Mouse (Mus musculus): ENCODE measurements at regions not wholly inside any gene's neighbourhood (a gene's known extent, or its start where the extent isn't known, plus 50 kb on each side); places are given as distances from the start of the nearest gene placed in this dataset.

DNA sequence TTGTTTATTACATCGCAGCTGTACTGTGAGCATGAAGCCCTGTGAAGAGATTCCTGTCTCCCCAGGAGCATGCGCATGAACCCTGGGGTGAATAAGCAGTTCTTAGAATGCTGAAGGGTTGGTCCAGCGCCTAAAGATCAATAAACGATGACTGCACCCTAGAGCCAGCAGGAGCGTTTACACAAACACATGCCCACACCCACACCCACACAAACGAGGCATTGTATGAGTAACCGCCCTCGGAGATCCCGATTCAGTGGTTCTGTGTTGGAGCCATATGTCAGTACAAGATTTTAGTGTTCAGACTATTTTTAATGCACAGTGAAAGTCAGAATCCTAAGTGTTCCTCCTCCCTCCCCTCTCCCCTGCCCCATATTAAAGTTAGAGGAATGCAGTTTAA lies 57.3 kb downstream of the Edn1 start:
- H3K27me3 ChIP-seq (replicated peaks), result no peaks in the 10 kb centered on the region
- no peak for ATAC-seq (replicated peaks)
- H3K36me3 ChIP-seq (replicated peaks), result no peaks in the 10 kb centered on the region
- no peak overlapping the region for H3K27ac ChIP-seq
- H3K4me3 ChIP-seq, result no peak overlapping the region
- 85% methylated on average over 9 of the region's 9 CpGs for WGBS
- H3K9ac ChIP-seq, result no peak overlapping the region
- no peaks in the 10 kb centered on the region for H3K9me3 ChIP-seq
- H3K4me1 ChIP-seq, result no peaks in the 10 kb centered on the region
- H3K4me2 ChIP-seq, result no peak overlapping the region

GRCm38 (mm10) chr13:42367655-42368554 lies 66.6 kb downstream of the Edn1 start:
- WGBS, result 92% methylated on average over 7 of the region's 7 CpGs
- no peak for ATAC-seq (replicated peaks)
- no peaks in the 10 kb centered on the region for H3K9me3 ChIP-seq
- H3K27ac ChIP-seq, result no peak overlapping the region
- no peaks in the 10 kb centered on the region for H3K4me1 ChIP-seq
- H3K4me2 ChIP-seq, result no peak overlapping the region
- H3K36me3 ChIP-seq (replicated peaks), result no peaks in the 10 kb centered on the region
- H3K27me3 ChIP-seq (replicated peaks), result no peaks in the 10 kb centered on the region
- no peak overlapping the region for H3K9ac ChIP-seq
- H3K4me3 ChIP-seq, result no peak overlapping the region

GRCm38 (mm10) chr13:42369826-42370225 lies 68.5 kb downstream of the Edn1 start:
- H3K4me2 ChIP-seq, result no peak overlapping the region

GRCm38 (mm10) chr13:42372201-42372600 lies 70.9 kb downstream of the Edn1 start:
- Histone ChIP-seq H3K9ac (no peak overlapping the region), H3K27ac (no peak overlapping the region), H3K4me2 (no peak overlapping the region), H3K27me3 (replicated peaks) (no peaks in the 10 kb centered on the region), H3K4me3 (no peak overlapping the region), H3K9me3 (no peaks in the 10 kb centered on the region), H3K4me1 (no peaks in the 10 kb centered on the region), H3K36me3 (replicated peaks) (no peaks in the 10 kb centered on the region)
- ATAC-seq (replicated peaks), result no peak
- WGBS, result 93% methylated on average over 4 of the region's 4 CpGs

More at GRCm38 (mm10) chr13:42369826-42370225, 68.5 kb downstream of the Edn1 start:
- WGBS, result 90% methylated on average over 1 of the region's 1 CpGs
- Histone ChIP-seq H3K27me3 (replicated peaks) (no peaks in the 10 kb centered on the region), H3K9ac (no peak overlapping the region), H3K27ac (no peak overlapping the region), H3K9me3 (no peaks in the 10 kb centered on the region), H3K4me1 (no peaks in the 10 kb centered on the region), H3K4me3 (no peak overlapping the region), H3K36me3 (replicated peaks) (no peaks in the 10 kb centered on the region)
- ATAC-seq (replicated peaks), result no peak

DNA sequence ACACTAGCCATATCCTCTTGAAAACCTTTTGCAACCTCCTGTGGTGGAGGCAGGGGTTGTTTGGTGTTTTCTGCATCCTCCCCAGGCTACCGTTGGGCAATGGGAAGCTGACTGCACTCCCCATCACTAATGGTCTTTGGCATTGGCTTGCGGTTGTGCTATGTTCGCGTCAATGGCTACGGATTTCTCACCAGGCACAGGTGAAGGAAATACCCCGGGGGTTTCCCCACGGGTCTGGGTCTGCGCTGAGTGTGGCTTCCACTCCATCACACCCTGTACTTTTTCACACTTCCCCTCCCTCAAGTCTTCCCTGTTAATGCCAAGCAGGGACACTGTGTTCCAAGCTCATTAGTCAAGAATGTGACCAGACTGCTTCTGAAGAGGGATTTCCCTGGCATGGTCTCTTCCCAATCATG lies 72.9 kb downstream of the Edn1 start:
- H3K4me3 ChIP-seq, result no peak overlapping the region
- no peak overlapping the region for H3K27ac ChIP-seq
- no peaks in the 10 kb centered on the region for H3K36me3 ChIP-seq (replicated peaks)
- no peak overlapping the region for H3K4me2 ChIP-seq
- H3K27me3 ChIP-seq (replicated peaks), result no peaks in the 10 kb centered on the region
- no peak for ATAC-seq (replicated peaks)
- no peaks in the 10 kb centered on the region for H3K9me3 ChIP-seq
- no peaks in the 10 kb centered on the region for H3K4me1 ChIP-seq
- no peak overlapping the region for H3K9ac ChIP-seq
- WGBS, result 90% methylated on average over 8 of the region's 8 CpGs

DNA sequence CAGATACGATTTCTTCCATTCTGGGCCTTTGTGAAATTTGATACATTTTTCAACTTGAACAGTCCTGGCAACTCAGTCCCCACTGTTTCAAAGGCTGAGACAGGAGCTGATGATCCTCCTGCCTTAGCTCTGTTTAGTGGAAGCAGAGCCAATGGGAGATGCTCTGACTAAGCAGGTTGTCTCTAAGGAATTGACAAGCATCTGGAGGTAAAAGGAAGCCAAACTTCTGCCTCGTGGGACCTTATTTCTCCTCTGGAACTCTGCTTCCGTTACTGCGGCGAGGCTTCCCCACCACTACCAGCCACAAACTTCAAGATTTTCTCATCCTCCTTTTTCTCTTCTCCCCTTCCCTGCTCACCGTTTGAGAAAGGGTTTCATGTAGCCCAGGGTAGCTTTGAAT lies 78.4 kb downstream of the Edn1 start:
- H3K4me3 ChIP-seq, result no peak overlapping the region
- ATAC-seq (replicated peaks), result no peak
- H3K4me1 ChIP-seq, result no peaks in the 10 kb centered on the region
- H3K9me3 ChIP-seq, result no peaks in the 10 kb centered on the region
- no peak overlapping the region for H3K27ac ChIP-seq
- no peaks in the 10 kb centered on the region for H3K27me3 ChIP-seq (replicated peaks)
- no peak overlapping the region for H3K4me2 ChIP-seq
- no peak overlapping the region for H3K9ac ChIP-seq
- no peaks in the 10 kb centered on the region for H3K36me3 ChIP-seq (replicated peaks)
- 79% methylated on average over 6 of the region's 6 CpGs for WGBS

- Histone ChIP-seq H3K4me3 (no peak overlapping the region), H3K4me2 (no peak overlapping the region), H3K4me1 (no peaks in the 10 kb centered on the region), H3K9me3 (no peaks in the 10 kb centered on the region), H3K27me3 (replicated peaks) (no peaks in the 10 kb centered on the region), H3K27ac (no peak overlapping the region), H3K9ac (no peak overlapping the region), H3K36me3 (replicated peaks) (no peaks in the 10 kb centered on the region)
- ATAC-seq (replicated peaks), result no peak
- WGBS, result 74% methylated on average over 4 of the region's 4 CpGs
Observed at GRCm38 (mm10) chr13:42383099-42383498, 81.8 kb downstream of the Edn1 start.

DNA sequence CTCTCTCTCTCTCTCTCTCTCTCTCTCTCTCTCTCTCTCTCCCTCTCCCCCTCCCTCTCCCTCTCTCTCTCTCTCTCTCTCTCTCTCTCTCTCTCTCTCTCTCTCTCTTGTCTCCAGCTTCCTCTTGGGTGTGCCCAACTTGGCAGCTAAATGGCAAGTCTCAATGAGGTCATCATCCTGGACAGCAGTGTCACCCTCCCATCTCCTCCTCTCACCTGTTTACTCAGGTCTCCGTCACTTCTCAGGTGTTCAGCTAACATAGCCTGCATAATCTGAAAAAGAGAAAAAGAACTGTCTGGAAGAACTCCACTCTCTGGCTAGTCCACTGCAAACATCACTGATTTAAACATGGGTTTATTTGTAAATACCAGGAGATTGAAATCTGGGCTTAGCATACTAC lies 89.1 kb downstream of the Edn1 start:
- no peaks in the 10 kb centered on the region for H3K4me1 ChIP-seq
- H3K9ac ChIP-seq, result no peak overlapping the region
- no peak overlapping the region for H3K4me2 ChIP-seq
- no peaks in the 10 kb centered on the region for H3K36me3 ChIP-seq (replicated peaks)
- 93% methylated on average over 1 of the region's 1 CpGs for WGBS
- H3K4me3 ChIP-seq, result no peak overlapping the region
- H3K9me3 ChIP-seq, result no peaks in the 10 kb centered on the region
- ATAC-seq (replicated peaks), result no peak
- no peak overlapping the region for H3K27ac ChIP-seq
- no peaks in the 10 kb centered on the region for H3K27me3 ChIP-seq (replicated peaks)

GRCm38 (mm10) chr13:42391330-42392005 lies 90.2 kb downstream of the Edn1 start:
- Histone ChIP-seq H3K9me3 (no peaks in the 10 kb centered on the region), H3K4me1 (no peaks in the 10 kb centered on the region), H3K27me3 (replicated peaks) (no peaks in the 10 kb centered on the region), H3K4me3 (no peak overlapping the region), H3K36me3 (replicated peaks) (no peaks in the 10 kb centered on the region), H3K4me2 (no peak overlapping the region), H3K27ac (no peak overlapping the region), H3K9ac (no peak overlapping the region)
- WGBS, result 82% methylated on average over 9 of the region's 9 CpGs
- ATAC-seq (replicated peaks), result no peak

GRCm38 (mm10) chr13:42392701-42393100 lies 91.4 kb downstream of the Edn1 start:
- Histone ChIP-seq H3K9ac (no peak overlapping the region), H3K27ac (no peak overlapping the region), H3K9me3 (no peaks in the 10 kb centered on the region), H3K4me2 (no peak overlapping the region), H3K36me3 (replicated peaks) (no peaks in the 10 kb centered on the region), H3K4me3 (no peak overlapping the region), H3K27me3 (replicated peaks) (no peaks in the 10 kb centered on the region), H3K4me1 (no peaks in the 10 kb centered on the region)
- no peak for ATAC-seq (replicated peaks)
- 89% methylated on average over 7 of the region's 7 CpGs for WGBS

DNA sequence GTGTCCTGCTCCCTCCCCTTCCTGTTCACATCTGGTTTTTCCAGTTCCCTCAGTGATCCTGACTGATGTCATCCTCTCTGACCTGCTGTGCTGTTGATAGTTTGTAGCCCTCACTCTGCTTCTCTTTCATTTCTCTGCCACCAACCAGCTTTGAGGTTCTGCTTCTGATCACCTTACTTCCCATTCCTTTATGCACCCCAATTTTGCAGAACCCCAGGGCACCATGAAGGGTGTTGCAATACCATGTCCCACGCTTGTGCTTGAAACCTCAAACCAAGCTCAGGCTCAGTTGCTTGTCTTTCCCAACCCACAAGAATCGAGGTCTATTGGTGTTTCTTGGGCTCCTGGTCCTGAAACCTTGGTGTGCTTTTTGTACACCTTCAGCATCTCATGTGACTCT lies 93.3 kb downstream of the Edn1 start:
- Histone ChIP-seq H3K27me3 (replicated peaks) (no peaks in the 10 kb centered on the region), H3K4me2 (no peak overlapping the region), H3K9ac (no peak overlapping the region), H3K4me3 (no peak overlapping the region), H3K4me1 (no peaks in the 10 kb centered on the region), H3K9me3 (no peaks in the 10 kb centered on the region), H3K36me3 (replicated peaks) (no peaks in the 10 kb centered on the region), H3K27ac (no peak overlapping the region)
- 69% methylated on average over 2 of the region's 2 CpGs for WGBS
- ATAC-seq (replicated peaks), result no peak

GRCm38 (mm10) chr13:42401513-42401912 lies 100.2 kb downstream of the Edn1 start:
- Histone ChIP-seq H3K4me1 (peaks cover 9% of the 10 kb centered on the region), H3K27me3 (replicated peaks) (no peaks in the 10 kb centered on the region), H3K4me2 (no peak overlapping the region), H3K9me3 (no peaks in the 10 kb centered on the region), H3K9ac (no peak overlapping the region), H3K4me3 (no peak overlapping the region), H3K36me3 (replicated peaks) (no peaks in the 10 kb centered on the region), H3K27ac (peak overlapping the region; percentile 69)
- ATAC-seq (replicated peaks), result 0 out of 2 replicates have a peak, but pooled peaks have one; percentile 37
- WGBS, result 15% methylated on average over 2 of the region's 2 CpGs
